Mouse (Mus musculus): Measurements from ENCODE around the gene Foxp1. TPM values are rescaled to one million over a fixed set of nuclear protein-coding genes. Genes with fewer than 3 reads are reported as not detected.

The Foxp1 gene
- polyA plus RNA-seq, 1 experiment from 2014 or later: 38.0 TPM

- H3K27ac ChIP-seq: no peak overlapping the region
- WGBS: 92% methylated on average over 6 of the region's 6 CpGs
- H3K9ac ChIP-seq (ENCODE audit: low read depth, low read length): no peak overlapping the region
- DNase-seq (ENCODE audit: low spot score) (no peak), ATAC-seq (replicated peaks; ENCODE audit: low FRiP score, low read depth) (no peak; the same call in 1 of the 2 replicates)
- 0 out of 2 replicates have a peak, but pooled peaks cover 6% of the 10 kb centered on the region for H3K36me3 ChIP-seq (ENCODE audit: insufficient read depth, low read length)
- H3K4me2 ChIP-seq (ENCODE audit: low read length): no peak overlapping the region
- H3K4me1 ChIP-seq (replicated peaks; ENCODE audit: insufficient read depth, low read length): no peaks in the 10 kb centered on the region
- no peaks in the 10 kb centered on the region for H3K9me3 ChIP-seq (replicated peaks; ENCODE audit: low read length)
- no peaks in the 10 kb centered on the region for H3K27me3 ChIP-seq (ENCODE audit: insufficient read depth, low read length)
- no peak overlapping the region for H3K4me3 ChIP-seq (replicated peaks; ENCODE audit: low read depth, low read length)
- TF ChIP-seq CTCF (IDR thresholded peaks at IDR 0.05; ENCODE audit: low read depth): no peak
These were observed 20.2 kb downstream of the Foxp1 start for GRCm38 (mm10) chr6:99502314-99502713.

- Histone ChIP-seq H3K9ac (ENCODE audit: low read depth, low read length) (no peak overlapping the region), H3K27ac (no peak overlapping the region), H3K9me3 (replicated peaks; ENCODE audit: low read length) (no peaks in the 10 kb centered on the region), H3K4me2 (ENCODE audit: low read length) (no peak overlapping the region), H3K4me3 (replicated peaks; ENCODE audit: low read depth, low read length) (no peak overlapping the region), H3K36me3 (ENCODE audit: insufficient read depth, low read length) (no peaks in the 10 kb centered on the region), H3K4me1 (replicated peaks; ENCODE audit: insufficient read depth, low read length) (no peaks in the 10 kb centered on the region), H3K27me3 (ENCODE audit: insufficient read depth, low read length) (no peaks in the 10 kb centered on the region)
- 94% methylated on average over 3 of the region's 3 CpGs for WGBS
- TF ChIP-seq CTCF (IDR thresholded peaks at IDR 0.05; ENCODE audit: low read depth): no peak
- DNase-seq (ENCODE audit: low spot score) (no peak), ATAC-seq (replicated peaks; ENCODE audit: low FRiP score, low read depth) (no peak)
These were observed 21.8 kb downstream of the Foxp1 start for GRCm38 (mm10) chr6:99500570-99501270.

- TF ChIP-seq CTCF (IDR thresholded peaks at IDR 0.05; ENCODE audit: low read depth): no peak
- WGBS: 68% methylated on average over 7 of the region's 7 CpGs
- no peak overlapping the region for H3K4me3 ChIP-seq (replicated peaks; ENCODE audit: low read depth, low read length)
These were observed 24.4 kb downstream of the Foxp1 start for GRCm38 (mm10) chr6:99498082-99498481.

GRCm38 (mm10) chr6:99496114-99496513 is 26.4 kb downstream of the Foxp1 start:
- Histone ChIP-seq H3K4me2 (ENCODE audit: low read length) (no peak overlapping the region), H3K9me3 (replicated peaks; ENCODE audit: low read length) (no peaks in the 10 kb centered on the region), H3K4me1 (replicated peaks; ENCODE audit: insufficient read depth, low read length) (0 out of 2 replicates have a peak, but pooled peaks cover 3% of the 10 kb centered on the region), H3K27me3 (ENCODE audit: insufficient read depth, low read length) (no peaks in the 10 kb centered on the region), H3K27ac (no peak overlapping the region), H3K9ac (ENCODE audit: low read depth, low read length) (no peak overlapping the region), H3K36me3 (ENCODE audit: insufficient read depth, low read length) (no peaks in the 10 kb centered on the region), H3K4me3 (replicated peaks; ENCODE audit: low read depth, low read length) (no peak overlapping the region)
- WGBS: 51% methylated on average over 5 of the region's 5 CpGs
- ATAC-seq (replicated peaks; ENCODE audit: low FRiP score, low read depth) (no peak), DNase-seq (ENCODE audit: low spot score) (no peak)
- TF ChIP-seq CTCF (IDR thresholded peaks at IDR 0.05; ENCODE audit: low read depth): no peak

More at GRCm38 (mm10) chr6:99498082-99498481, 24.4 kb downstream of the Foxp1 start:
- Histone ChIP-seq H3K36me3 (ENCODE audit: insufficient read depth, low read length) (no peaks in the 10 kb centered on the region), H3K4me2 (ENCODE audit: low read length) (no peak overlapping the region), H3K4me1 (replicated peaks; ENCODE audit: insufficient read depth, low read length) (no peaks in the 10 kb centered on the region), H3K27me3 (ENCODE audit: insufficient read depth, low read length) (no peaks in the 10 kb centered on the region), H3K9me3 (replicated peaks; ENCODE audit: low read length) (no peaks in the 10 kb centered on the region), H3K27ac (no peak overlapping the region), H3K9ac (ENCODE audit: low read depth, low read length) (no peak overlapping the region)
- DNase-seq (ENCODE audit: low spot score) (no peak), ATAC-seq (replicated peaks; ENCODE audit: low FRiP score, low read depth) (no peak)

GRCm38 (mm10) chr6:99492937-99493336 is 29.6 kb downstream of the Foxp1 start:
- Histone ChIP-seq H3K4me2 (ENCODE audit: low read length) (no peak overlapping the region), H3K27ac (no peak overlapping the region), H3K36me3 (ENCODE audit: insufficient read depth, low read length) (no peaks in the 10 kb centered on the region), H3K4me1 (replicated peaks; ENCODE audit: insufficient read depth, low read length) (peaks cover 9% of the 10 kb centered on the region; the same call in 1 of the 2 replicates), H3K9ac (ENCODE audit: low read depth, low read length) (no peak overlapping the region), H3K27me3 (ENCODE audit: insufficient read depth, low read length) (no peaks in the 10 kb centered on the region), H3K9me3 (replicated peaks; ENCODE audit: low read length) (no peaks in the 10 kb centered on the region), H3K4me3 (replicated peaks; ENCODE audit: low read depth, low read length) (no peak overlapping the region)
- ATAC-seq (replicated peaks; ENCODE audit: low FRiP score, low read depth) (no peak), DNase-seq (ENCODE audit: low spot score) (no peak)
- 45% methylated on average over 3 of the region's 3 CpGs for WGBS
- 0 out of 2 replicates have a peak, but pooled peaks have one; percentile 6 for TF ChIP-seq CTCF (IDR thresholded peaks at IDR 0.05; ENCODE audit: low read depth)

GRCm38 (mm10) chr6:99491979-99492544 is 30.5 kb downstream of the Foxp1 start:
- H3K9ac ChIP-seq (ENCODE audit: low read depth, low read length): no peak overlapping the region
- DNase-seq (ENCODE audit: low spot score) (no peak), ATAC-seq (replicated peaks; ENCODE audit: low FRiP score, low read depth) (no peak)
- 60% methylated on average over 6 of the region's 6 CpGs for WGBS
- H3K4me1 ChIP-seq (replicated peaks; ENCODE audit: insufficient read depth, low read length): peaks cover 9% of the 10 kb centered on the region; the same call in 1 of the 2 replicates
- TF ChIP-seq CTCF (IDR thresholded peaks at IDR 0.05; ENCODE audit: low read depth): no peak
- no peaks in the 10 kb centered on the region for H3K9me3 ChIP-seq (replicated peaks; ENCODE audit: low read length)
- no peak overlapping the region for H3K4me3 ChIP-seq (replicated peaks; ENCODE audit: low read depth, low read length)
- H3K27ac ChIP-seq: no peak overlapping the region
- H3K27me3 ChIP-seq (ENCODE audit: insufficient read depth, low read length): no peaks in the 10 kb centered on the region
- H3K4me2 ChIP-seq (ENCODE audit: low read length): no peak overlapping the region
- no peaks in the 10 kb centered on the region for H3K36me3 ChIP-seq (ENCODE audit: insufficient read depth, low read length)
